Mouse (Mus musculus): ENCODE results near the gene Lat.
A peak's percentile ranks its signal among the peaks of the same experiment; 100 is the strongest.
"Not testable (repeated sequence)": the region's sequence is repeated elsewhere in the genome, so short reads cannot be mapped to it uniquely, and the experiment has no call there.

Gene Lat

DNA sequence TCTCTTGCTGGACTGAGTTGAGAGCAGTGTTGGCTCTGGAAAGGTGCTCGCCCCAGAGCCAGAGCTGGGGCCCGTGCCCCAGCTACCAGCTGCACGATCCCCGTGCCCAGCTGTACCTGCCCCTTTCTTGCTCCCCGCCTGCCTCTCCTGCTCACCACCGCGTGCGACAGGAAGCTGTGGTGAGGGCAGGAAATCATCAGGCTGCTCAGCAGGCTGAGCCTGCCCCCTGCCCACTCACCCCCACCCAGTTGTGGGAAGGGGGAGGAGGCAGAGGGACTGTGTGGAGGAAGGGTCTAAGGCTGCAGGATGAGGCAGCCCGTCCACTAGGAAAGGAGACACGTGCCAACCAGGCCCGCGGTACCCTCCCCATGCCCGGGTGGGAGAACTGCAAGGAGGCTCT lies at the start of gene Lat:
Lat (minus strand) TSS at position 178 of the 400 bp plus-strand sequence.
- no peak for DNase-seq

DNA sequence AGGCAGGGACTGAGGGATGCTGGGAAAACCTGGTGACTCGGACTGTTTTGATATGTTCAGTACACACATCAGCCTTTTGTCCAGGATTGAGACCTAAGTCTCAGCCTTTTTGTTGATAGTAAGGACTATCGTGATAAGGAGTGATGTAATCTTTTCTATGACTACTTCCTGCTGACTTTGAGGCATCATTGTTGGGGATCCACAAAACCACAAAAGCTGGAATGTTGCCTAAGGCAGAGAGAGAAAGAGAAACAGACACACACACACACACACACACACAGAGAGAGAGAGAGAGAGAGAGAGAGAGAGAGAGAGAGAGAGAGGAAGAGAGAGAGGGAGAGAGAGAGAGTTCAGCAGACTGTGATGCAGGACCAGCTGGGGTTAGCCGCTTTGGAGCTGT lies 49.1 kb upstream of the Lat start:
- no peak for DNase-seq

DNA sequence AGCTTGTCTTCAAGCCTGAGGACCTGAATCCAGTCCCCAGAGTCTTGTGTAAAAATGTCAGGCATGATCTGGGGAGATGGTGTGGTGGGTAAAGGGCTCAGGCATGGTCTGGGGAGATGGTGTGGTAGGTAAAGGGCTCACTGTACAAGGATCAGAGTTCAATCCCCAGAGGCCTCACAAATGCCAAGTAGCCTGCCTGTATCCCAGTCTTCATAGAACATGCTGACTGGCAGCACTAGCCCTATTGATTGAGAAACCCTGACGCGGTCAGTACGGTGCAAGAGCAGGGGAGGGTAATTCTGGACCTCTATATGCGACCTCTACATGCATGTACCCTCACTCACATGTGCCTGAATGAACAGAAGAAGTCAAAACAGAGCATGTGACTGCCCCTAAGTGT lies 48.2 kb upstream of the Lat start:
- DNase-seq = no peak

DNA sequence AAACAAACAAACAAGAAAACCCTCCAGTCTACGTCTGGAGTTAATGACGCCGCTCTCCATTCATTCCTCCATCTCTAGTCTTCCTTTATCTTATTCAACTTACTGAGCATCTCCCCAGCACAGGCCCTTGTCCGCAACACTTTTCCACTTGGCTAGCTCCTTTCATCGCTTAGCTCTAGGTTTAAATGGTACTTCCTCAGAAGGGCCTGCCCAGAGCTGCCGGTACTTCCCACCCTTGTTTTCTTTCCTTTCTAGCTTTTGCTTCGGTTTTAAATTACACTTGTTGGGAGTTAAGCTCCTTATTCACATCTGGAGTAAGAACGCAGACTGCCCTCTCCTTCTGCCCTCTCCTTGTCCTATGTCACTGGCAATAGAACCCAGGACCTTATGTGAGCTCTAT lies 47.7 kb upstream of the Lat start:
- DNase-seq = no peak

DNA sequence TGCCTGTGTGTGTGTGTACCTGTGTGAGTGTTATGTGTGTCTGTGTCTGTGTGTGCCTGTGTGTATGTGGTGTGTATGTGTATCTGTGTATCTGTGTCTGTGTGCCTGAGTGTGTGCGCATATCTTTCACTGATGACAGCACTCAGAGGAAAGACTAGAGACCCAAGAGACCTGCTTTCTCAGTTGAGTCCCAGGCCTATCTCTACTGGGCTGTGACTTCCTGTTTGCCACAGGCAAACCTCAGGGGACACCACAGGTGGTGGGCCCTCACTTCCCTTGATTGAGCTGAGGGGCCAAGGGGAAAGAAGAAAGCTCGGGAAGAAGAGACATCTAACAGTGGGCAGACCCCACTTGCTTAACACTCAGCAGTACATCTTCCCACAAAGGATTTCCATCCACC lies 47.2 kb upstream of the Lat start:
- no peak for DNase-seq

DNA sequence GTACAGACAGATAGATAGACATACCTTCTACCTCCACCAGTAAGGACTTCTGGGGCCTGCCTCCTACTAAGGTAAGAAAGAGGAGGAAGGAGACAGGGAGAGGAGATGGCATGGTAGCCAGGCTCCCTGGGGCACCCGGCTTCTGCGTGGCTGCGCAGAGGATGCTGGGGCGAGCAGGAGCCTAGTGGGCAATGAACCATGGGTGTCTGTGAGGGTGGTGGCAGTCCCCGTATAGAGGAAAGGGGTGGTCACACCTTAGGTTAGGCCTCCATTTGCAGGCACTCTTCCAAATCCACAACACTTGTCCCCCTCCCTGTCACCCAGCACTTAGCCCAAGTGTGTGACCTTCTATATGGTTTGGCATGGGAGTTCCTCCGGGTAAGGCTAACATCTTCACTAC lies 45.4 kb upstream of the Lat start, which contains the start of gene Cd19:
Cd19 (minus strand) TSS at position 165 of the 400 bp plus-strand sequence.
- DNase-seq = no peak

DNA sequence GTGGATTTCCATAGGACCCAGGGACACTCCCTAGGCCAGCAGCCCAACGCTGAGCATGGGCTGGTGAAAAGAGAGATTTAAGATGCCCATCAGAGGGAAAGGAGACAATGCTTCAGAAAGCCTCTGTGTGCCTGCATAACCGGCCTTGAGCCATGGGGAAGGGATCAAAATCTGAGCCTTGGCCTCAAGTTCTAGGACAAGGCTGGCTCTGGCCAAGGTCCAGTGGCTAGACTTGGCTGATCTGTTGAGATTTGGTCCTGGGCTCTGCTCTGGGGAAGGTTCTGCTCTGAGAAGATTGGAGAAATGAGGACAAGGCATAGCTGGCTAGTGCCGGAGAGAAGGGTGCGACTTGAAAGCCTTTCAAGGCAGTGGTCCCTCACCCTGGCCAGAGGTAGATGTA lies 41.7 kb upstream of the Lat start:
- DNase-seq = no peak

DNA sequence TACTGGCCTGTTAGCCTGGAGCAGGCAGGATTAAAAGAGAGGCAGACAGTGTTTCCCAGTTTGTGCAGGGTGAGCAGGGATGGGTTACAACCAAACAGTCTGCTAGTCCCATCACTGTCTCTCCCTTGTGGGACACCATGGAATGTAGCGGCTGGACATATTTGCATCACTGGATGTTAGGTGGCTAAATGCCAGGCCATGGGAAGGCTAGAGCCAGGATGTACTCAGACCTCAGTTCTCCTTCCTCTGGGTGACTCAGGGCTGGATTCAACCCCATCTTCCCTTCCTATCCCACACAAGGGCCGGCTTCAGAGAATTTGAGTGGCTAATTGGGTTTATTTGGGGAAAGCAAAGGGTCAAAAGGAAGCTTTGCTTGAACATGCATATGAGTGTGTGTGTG lies 39.3 kb upstream of the Lat start:
- DNase-seq = no peak

DNA sequence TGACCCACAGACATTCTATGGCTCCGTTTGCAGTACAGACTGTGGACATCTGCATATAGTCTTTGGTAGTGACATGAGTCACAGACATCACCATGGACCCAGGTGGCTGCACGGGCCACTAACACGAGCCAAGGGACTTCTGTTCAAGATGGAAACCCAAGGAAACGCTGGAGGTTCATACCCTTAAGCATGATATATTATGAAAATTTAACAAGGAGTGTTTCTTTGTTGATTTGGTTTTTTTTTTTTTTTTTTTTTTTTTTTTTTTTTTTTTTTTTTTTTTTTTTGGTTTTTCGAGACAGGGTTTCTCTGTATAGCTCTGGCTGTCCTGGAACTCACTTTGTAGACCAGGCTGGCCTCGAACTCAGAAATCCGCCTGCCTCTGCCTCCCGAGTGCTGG lies 33.1 kb upstream of the Lat start:
- not testable (repeated sequence) for DNase-seq

DNA sequence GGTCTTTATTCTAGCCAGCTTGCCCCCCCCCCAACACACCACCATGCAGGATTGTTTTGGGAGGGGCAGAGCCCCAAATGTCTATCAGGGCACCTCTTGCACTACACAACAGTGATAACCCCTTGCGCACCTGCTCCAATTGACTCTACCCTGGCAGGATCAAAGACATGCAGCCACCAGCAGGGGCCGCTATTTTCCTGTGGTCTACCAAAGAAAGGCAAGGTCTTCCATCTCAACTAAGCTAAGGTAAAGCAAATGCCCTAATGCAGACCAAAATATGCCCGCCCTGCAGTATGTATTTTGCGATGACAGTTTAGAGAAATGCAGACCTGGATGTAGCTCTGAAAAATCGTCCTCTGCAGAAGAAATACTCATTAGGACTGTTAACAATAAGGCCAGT lies 30.2 kb upstream of the Lat start:
- peak; percentile 86 for DNase-seq

DNA sequence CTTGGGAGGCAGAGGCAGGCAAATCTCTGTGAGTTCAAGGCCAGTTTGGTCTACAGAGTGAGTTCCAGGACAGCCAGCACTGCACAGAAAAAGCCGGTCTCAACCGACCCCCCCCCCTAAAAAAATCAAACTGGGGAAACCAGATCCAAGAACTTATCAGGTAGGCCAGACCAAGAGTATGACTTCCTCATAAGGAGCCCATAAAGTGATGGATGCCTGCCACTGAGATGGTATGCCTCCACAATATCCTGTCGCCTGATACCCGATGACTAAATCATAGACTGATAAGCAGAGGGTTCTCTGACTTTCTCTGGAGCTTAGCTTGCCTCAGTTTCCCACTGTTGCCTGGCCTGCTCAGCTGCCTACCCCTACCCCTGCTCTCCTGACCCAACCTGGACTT lies 28.5 kb upstream of the Lat start:
- no peak for DNase-seq

DNA sequence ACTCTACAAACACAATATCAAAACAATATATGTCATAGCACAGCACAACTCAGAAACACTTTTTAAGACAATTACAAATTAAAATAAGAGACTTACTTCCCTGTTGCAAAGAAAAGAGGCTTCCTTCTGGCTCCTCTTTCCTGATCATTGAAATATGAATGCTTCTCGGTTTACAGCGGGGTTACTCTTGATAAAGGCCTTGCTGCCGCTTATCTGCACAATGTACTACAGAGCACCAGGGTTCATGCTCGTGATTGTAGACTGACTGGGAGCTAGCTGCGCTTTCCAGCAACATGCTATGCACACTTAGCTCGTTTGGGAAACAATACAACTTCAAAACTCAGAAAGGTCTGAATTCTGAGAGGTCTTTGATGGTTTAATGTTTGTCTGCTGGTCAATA lies 27.9 kb upstream of the Lat start:
- no peak for DNase-seq

DNA sequence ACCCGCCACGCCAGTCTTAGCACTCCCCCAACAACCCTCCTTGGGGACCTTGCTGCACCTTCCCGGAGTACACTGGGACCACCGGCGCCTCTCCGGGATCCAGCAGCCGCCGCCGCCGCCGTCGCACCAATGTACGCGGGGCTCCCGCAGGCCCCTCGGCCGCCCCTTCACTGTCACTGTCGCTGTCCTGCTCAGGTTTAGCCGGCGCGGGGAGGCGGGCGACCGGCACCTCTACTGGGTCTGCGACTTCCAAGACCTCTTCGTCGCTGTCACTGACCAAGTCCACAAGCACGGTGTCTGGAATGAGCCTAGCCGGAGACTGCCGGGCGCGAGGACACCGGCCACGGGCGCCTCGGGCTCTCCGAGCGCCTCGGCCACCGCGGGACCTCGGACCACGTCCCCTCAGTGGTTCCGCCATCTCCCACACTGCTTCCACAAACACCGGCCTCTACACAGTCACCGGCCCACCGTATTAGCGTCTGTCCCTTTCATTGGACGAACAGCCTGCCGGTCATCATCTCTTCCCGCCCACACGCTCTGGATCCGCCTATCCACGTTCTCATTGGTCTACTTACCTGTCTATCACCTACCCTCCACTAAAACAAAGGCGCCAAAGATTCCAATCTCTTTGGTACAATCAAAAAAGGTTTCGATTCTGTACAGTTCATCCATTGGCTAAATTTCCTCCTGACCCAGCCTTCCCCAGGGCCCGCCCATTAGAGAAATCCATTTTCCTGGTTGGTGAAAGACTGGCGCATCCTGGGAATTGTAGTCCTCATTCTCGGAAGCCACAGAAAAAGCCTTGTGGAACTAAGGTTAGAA lies 27.1 kb upstream of the Lat start, which contains the start of gene Nfatc2ip:
Nfatc2ip (minus strand) TSS at position 440 of the 822 bp plus-strand sequence.
- peak; percentile 84 for DNase-seq

DNA sequence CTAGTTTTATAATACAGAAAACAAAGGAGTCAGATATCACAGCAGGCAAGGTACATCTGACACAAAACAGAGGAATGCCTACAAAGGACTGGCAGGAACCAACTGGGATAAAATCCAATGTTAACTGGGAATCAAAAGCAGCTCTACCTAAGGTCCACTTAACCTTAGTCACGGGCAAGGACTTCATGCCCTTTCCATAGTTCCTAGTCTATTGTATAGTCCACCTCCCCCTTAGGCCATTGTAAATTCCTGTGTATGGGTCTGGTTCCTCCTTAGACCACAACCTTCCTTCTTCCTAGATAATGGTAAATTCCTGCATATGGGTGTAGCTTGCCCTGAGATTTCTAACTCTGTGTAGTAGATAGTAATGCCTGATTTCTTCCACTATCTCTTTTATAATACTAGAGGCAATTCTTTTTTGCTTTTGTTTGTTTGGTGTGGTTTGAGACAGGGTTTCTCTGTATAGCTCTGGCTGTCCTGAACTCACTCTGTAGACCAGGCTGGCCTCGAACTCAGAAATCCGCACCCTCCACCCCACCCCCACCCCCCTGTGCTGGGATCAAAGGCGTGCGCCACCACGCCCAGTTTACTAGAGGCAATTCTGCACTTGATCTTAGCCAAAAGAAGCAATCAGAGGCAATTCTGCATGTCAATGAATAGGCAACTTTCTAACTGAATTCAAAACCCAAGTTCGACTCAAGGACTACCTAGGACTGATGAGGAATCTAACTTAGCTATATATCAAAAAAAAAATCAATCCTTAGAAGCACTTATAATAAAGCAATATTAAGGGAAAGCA lies 22.9 kb upstream of the Lat start:
- not testable (repeated sequence) for DNase-seq

DNA sequence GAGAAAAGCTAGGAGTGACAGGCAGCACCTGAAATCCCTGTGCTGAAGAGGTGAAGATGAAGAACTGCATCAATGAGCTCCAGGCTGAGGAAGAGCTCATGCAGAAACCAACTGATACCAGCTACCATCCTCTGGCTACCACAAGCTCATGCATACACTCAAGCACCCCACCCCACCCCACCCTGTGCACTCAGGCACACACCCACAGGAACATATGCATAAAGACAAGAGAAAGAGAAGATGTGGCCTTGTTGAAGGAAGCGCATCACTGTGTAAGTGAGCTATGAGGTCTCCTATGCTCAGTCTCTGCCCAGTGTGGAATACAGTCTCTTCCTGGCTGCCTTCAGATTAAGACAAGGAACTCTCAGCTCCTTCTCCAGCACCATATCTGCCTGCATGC lies 18.8 kb upstream of the Lat start:
- DNase-seq = no peak

DNA sequence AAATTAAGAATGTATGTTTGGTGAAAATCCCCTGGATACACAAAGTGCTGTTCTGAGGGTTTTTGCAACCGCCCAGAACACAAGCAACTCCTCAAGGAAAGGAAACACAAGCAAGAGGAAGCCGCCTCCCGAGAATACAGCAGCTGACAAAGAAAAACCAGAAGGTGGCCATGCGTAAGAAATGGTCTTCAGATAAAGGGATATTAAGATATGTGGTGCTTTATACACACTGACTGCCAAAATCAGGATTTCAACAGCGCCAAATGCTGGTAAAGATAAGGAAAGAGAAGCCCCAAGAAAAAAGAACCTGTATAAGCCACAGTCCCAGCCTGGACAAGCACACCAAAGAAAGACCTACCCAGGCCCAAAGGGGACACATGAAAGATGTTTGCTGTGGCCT lies 14.2 kb upstream of the Lat start:
- DNase-seq = no peak

DNA sequence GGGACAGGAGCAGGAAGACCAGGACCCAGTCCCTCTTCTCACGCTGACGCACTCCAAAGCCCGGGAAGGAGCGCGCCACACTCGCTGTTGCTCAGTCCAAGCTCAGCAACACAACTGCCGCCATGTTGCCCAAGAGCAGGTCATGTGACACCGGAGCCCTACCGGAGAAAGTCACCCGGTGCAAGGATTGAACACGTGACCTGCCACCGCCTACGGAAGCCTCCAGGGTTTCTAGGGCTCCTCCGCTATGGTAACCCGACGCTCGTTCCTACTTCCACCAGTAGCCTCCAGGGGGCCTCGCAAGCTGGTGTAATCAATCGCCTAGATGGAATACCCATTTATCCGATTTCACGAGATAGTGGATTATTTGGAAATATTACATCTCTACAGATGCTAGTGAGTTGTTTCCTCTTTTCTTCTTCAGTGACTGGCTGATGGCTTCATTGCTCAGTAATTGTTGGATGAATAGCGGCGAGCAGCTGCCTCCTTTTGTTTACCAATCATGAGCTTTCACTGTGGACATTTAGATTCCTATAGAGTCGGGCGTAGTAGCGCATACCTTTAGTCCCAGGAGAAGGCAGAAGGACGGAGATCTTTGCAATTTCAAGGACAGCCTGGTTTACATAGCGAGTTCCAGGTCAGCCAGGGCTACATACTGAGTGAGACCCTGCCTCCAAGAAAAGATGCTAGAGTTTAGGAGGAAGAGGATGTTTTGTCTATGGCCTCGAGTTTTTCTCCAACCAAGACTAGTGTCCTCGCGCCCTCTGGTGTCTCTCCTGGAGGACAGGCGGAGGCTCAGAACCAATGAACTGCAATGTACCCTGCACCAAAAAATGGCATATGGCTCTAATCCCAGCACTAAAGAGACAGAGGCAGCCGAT lies 8.1 kb upstream of the Lat start, which contains the start of gene Spns1:
Spns1 (minus strand) TSS at position 173 of the 881 bp plus-strand sequence.
- peak; percentile 98 for DNase-seq

DNA sequence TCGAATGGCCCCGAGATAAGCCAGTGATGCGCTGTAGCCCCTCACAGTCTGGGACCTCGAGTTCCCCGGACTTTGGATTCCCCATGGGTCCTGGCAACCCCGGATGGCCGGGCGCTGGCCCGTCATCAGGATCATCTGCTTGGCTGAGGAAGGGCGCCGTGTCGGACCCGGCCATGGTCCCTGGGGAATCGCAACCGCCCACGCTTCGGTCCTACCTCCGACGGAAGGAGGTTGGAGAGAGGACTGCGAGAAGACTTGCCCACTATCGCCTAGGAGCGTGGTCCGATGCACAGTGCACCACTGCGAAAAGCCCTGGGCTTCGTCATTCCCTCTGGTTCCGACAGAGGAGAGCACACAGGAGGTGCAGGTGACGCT lies 7.5 kb upstream of the Lat start:
- DNase-seq = peak; percentile 28

DNA sequence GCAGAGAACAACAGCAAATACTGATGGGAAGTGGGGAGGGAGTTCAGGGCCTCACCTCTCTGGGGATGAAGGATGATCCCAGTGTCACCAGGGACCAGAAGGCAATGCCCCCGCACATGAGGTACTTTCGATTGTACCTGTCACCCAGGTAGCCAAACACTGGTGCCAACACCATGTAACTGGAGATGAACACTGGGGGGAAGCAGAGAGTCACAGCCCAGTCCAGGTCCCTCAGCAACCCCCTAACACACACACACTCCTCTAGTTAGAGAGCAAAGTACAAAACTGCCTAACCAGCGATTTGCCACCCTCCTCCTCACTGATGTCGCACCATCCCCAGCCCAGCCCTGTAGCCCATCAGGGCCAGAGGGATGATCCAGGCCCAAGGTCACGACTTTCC lies 5.6 kb upstream of the Lat start:
- DNase-seq = no peak

DNA sequence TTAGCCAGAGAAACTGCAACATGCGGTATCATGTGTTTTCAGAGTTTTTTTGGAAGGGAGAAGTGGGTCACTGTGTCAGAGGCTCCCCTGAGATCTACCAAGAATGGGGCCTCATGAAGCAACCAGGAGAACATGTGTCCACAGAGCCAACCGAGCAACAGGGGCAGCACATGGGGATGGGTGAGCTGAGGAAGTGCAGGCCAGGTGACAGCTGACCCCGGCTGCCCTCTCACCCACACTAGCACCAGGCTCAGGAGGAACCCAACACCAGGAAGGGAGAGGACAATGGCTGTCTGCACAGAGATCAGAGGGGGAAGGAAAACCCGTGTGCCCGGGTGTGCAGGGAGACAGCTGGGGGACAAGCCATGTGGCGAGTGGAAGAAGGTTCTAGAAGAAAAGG lies 5.2 kb upstream of the Lat start:
- no peak for DNase-seq

DNA sequence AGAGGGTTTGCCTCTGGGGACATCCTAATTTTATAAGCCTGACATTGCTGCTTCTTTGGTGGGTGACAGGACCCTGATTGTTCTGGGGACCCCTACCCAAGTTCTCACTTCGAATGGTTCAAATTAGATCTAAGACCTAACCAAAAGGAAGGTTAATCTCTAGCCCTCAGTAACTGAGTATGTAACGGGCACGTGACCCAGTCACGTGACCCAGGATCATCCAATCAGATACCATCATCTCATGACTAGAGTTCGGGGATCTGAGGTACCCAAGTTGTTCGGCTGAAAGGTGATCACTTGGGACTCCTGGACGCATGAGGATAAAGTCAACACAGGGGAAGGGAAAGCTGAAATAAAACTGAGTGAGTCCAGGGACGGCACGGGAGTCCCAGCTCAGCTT lies 3.6 kb upstream of the Lat start:
- DNase-seq = no peak

DNA sequence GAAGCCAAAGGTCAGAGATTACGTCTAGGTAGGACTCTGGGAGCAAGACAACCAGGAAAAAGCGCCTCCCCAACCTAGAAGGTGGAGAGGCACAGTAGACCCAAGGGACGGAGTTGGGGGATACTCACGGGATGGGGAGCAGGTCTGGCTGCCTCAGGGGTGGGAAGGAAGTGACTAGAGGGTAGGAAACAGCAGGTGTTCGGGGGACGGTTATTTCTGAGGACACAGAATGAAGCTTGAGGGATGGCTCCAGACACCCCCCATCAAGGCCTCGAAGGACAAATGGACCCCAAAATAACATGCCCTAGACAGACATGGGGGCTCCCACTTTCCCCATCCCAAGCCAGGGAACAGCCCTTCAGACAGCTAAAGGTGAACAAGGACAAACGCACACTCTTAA lies 1.0 kb downstream of the Lat start:
- DNase-seq = no peak

DNA sequence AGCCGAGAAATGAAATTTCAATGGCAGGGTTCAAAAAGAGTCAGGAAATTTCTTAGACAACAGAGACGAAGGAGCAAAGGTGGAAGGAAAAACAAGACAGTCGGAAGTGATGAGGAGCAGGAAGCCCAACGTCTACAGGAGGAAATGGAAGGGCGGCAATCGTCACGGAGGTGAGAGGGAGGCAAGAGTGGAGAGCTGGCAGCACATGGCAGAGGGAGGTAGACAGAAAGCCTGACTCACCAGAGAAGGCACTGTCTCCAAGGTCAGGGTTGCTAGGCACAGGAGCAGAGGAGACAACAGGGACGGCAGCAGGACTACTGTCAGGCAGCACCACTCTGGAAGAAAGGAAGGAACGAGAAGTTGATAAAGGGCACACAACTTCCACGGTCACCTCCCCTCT lies 1.7 kb downstream of the Lat start:
- no peak for DNase-seq

All from right cerebral cortex, postnatal 14 days (tissue).